Mouse (Mus musculus): ENCODE data around the gene Plekhh3. TPM values are rescaled to one million over a fixed set of nuclear protein-coding genes. Genes with fewer than 3 reads are reported as not detected.
A peak's percentile ranks its signal among the peaks of the same experiment; 100 is the strongest.

Gene Plekhh3
- 5.8 and 6.5 TPM in 2 replicates for polyA plus RNA-seq (2015; fragmentation: Nextera tagmentation; extraction: Ambion mirVana)

DNA sequence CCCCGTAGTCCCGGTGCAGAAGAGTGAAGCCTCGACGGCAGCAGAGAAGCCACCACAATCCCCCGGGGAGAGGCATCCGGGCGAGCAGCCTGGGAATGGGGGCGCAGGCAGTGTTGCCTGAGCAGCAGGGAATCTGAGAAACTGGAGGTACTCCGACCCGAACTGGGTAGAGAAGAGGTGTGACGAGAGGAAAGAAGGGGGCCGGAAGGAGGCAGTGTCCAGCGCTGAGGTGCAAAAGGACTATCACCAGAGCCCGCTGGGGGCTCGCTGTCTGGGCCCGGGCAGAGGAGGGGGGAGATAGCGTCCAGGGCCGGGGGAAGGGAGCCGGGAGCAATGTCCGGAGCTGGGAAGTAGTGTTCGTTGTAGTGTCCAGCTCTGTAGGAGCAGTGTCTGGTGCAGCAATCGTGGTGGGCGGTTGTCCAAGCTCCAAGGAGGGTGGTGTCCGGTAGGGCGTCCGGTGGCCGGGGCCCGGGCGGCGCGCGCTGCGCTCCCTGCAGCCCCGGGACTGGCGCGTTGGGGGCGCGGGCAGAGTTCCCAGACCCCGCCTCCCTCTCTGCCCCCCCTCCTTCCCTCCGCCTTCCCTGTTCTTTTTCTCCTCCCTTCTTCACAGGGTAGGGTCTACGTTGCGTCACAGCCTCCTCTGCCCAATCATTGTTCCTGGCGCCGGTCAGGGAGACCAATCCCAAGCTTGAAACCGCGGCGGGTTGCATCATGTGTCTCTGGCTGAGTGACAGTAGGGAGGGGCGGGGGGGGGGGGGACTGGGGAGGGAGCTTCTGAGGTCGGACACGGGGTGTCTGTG lies at the start of gene Plekhh3:
Gene Plekhh3 (minus strand): TSS at position 541 of the 800 bp plus-strand sequence.
- H3K9me3 ChIP-seq = no peaks in the 10 kb centered on the region
- peak; percentile 96 for ATAC-seq (replicated peaks)
- H3K4me2 ChIP-seq (replicated peaks) = peak within 1 kb of the TSS; percentile 80
- peak within 1 kb of the TSS; percentile 74 for H3K27ac ChIP-seq (replicated peaks)
- under 1% methylated on average over 46 of the region's 50 CpGs for WGBS
- peaks cover 51% of the 10 kb centered on the region for H3K27me3 ChIP-seq
- peak within 1 kb of the TSS; percentile 63 for H3K9ac ChIP-seq (replicated peaks)
- H3K36me3 ChIP-seq = no peaks in the 10 kb centered on the region
- peaks cover 62% of the 10 kb centered on the region for H3K4me1 ChIP-seq
- peak within 1 kb of the TSS; percentile 78 for H3K4me3 ChIP-seq

DNA sequence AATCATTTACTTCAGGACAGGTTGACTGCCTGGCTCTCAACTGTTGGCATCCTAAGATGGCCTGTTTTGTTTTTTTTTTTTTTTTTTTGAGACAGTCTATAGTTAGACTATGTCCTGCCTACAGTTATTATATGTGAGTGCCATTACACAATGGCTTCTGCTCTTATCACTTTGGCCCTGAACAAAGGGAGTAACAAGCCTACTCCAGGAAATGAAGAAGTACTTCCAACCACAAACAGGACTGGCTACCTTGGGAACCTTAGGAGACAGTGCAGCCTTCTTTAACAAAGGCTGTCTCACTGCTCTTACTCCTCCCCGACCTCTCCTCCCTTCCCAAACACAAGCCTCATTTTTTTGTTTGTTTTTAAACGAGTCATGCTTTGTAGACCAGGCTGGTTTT lies 49.7 kb upstream of the Plekhh3 start:
- Histone ChIP-seq H3K4me3 (no peak overlapping the region), H3K27me3 (no peaks in the 10 kb centered on the region), H3K4me2 (replicated peaks) (no peak overlapping the region), H3K9ac (replicated peaks) (no peak overlapping the region), H3K27ac (replicated peaks) (no peak overlapping the region), H3K36me3 (peaks cover 1% of the 10 kb centered on the region), H3K9me3 (no peaks in the 10 kb centered on the region), H3K4me1 (peaks cover 8% of the 10 kb centered on the region)
- no peak for ATAC-seq (replicated peaks)
- WGBS = 66% methylated on average over 2 of the region's 2 CpGs

DNA sequence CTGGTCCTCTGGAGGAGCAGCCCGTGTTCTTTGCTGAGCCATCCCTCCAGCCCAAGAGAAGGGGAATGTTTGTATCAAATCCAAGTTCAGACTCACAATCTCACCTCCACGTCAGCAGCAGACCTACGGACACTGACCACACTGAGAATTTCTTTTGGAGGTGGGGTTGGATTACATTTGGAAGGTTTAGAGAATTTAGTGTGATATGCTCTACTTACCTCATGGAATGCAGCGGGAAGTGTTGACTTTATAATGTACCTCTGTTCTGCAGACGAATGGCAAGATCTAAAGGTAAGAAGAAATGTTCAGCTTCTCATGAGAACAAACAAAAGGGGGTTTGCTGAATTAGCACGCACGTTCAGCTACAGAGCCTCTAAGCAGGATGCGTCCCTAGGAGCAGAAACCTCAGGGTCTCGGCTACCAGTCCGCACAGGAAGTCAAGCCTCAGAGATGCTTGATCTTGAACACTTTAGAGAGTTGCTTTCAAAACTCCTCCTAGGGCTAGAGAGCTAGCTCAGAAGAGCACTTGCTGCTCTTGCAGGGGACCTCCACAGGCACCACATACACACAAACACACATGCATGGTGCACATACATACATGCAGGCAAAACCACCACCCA lies 47.4 kb upstream of the Plekhh3 start:
- Histone ChIP-seq H3K9ac (replicated peaks) (no peak overlapping the region), H3K36me3 (peaks cover 19% of the 10 kb centered on the region), H3K4me3 (no peak overlapping the region), H3K4me2 (replicated peaks) (no peak overlapping the region), H3K4me1 (no peaks in the 10 kb centered on the region), H3K27me3 (no peaks in the 10 kb centered on the region), H3K27ac (replicated peaks) (no peak overlapping the region), H3K9me3 (no peaks in the 10 kb centered on the region)
- ATAC-seq (replicated peaks) = no peak
- 82% methylated on average over 10 of the region's 10 CpGs for WGBS

DNA sequence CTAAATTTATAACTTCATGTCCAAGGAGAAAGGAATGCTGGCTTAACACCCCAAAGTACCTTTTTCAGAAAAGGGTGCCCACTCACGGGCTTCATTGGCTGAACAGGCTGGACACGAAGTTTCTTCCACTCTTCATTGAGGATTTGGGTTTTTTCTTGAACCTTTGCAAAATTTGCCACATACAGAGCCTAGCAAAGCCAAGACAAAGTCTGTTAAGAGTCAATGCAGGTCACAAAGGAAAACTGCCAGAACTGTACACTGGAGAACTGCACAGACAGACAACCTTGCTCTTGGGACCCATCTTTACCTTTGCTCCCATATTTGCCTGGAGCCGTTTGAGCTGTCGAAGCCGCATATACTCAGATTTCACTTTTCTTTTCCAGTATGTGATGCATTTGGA lies 45.8 kb upstream of the Plekhh3 start:
- ATAC-seq (replicated peaks) = no peak
- Histone ChIP-seq H3K9me3 (no peaks in the 10 kb centered on the region), H3K27me3 (no peaks in the 10 kb centered on the region), H3K27ac (replicated peaks) (no peak overlapping the region), H3K9ac (replicated peaks) (no peak overlapping the region), H3K36me3 (peaks cover 25% of the 10 kb centered on the region), H3K4me3 (no peak overlapping the region), H3K4me1 (no peaks in the 10 kb centered on the region), H3K4me2 (replicated peaks) (no peak overlapping the region)
- WGBS = 89% methylated on average over 5 of the region's 5 CpGs

DNA sequence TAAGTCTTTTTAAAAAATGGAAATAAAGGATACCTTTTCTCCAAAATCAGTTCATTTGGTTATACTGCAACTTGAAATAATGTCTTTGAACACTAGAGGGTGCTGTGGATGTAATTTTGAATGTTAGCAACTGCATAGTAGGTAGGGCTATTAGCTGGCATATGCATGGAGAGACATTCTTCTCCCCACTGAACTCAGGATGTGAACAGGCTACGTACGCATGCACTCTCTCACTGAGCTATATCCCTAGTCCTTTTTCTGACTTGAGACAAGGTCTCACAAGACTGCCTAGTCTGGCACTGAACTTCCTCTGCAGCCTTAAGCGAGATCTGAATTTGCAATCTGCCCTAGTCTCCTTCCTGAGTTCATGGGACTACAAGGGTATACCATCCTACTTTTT lies 40.8 kb upstream of the Plekhh3 start:
- Histone ChIP-seq H3K9ac (replicated peaks) (no peak overlapping the region), H3K4me3 (no peak overlapping the region), H3K27me3 (no peaks in the 10 kb centered on the region), H3K9me3 (no peaks in the 10 kb centered on the region), H3K36me3 (peaks cover 54% of the 10 kb centered on the region), H3K4me2 (replicated peaks) (no peak overlapping the region), H3K27ac (replicated peaks) (no peak overlapping the region), H3K4me1 (no peaks in the 10 kb centered on the region)
- WGBS = 42% methylated on average over 3 of the region's 3 CpGs
- no peak for ATAC-seq (replicated peaks)

DNA sequence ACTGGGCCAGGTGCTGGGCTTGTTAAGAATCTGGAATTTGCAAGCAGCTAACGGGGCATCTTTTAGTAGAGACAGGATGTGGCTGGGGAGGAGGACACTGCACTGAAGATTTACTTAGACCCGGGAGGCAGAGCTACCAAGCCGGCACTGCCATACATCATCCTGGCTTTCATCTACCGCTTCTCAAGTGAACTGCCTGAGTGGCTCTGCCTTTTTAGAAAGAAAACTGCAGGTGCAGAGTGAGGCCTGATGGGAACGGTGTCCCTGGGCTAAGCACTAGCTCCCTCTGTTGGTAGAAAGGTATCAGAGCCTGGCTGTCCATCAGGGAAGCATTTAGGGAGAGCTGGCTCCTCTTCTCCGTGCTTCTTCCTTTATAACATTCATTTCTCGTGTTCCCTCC lies 29.8 kb upstream of the Plekhh3 start:
- Histone ChIP-seq H3K27me3 (no peaks in the 10 kb centered on the region), H3K9ac (replicated peaks) (no peak overlapping the region), H3K4me1 (0 out of 2 replicates have a peak, but pooled peaks cover 2% of the 10 kb centered on the region), H3K4me2 (replicated peaks) (no peak overlapping the region), H3K27ac (replicated peaks) (no peak overlapping the region; the same call in 1 of the 2 replicates), H3K36me3 (peaks cover 43% of the 10 kb centered on the region; the same call in 1 of the 2 replicates), H3K4me3 (no peak overlapping the region), H3K9me3 (no peaks in the 10 kb centered on the region)
- 11% methylated on average over 7 of the region's 7 CpGs for whole genome bisulfite sequencing
- no peak for ATAC-seq (replicated peaks)

DNA sequence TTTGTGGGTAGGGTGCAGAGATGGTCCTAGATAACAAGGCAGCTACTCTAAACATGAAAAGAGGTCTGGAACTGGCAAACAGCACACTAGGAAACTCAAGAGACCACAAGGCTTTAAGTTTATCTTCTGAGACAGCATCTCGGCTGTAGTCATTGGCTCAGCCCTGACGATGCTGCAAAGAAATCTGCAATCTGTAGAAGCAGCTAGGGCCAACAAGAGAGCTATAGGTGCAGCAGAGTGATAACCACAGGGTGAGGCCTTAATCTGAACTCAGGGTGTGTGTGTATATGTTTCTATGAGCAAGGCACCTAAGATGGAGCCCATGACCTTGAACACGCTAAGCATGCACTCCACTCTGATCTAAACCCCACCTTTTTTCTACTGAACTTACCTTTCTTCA lies 28.4 kb upstream of the Plekhh3 start:
- no peak overlapping the region for H3K9ac ChIP-seq (replicated peaks)
- no peaks in the 10 kb centered on the region for H3K9me3 ChIP-seq
- 0 out of 2 replicates have a peak, but pooled peaks cover 2% of the 10 kb centered on the region for H3K4me1 ChIP-seq
- H3K4me3 ChIP-seq = no peak overlapping the region
- 95% methylated on average over 3 of the region's 3 CpGs for WGBS
- no peaks in the 10 kb centered on the region for H3K27me3 ChIP-seq
- no peak overlapping the region for H3K4me2 ChIP-seq (replicated peaks)
- no peak overlapping the region for H3K27ac ChIP-seq (replicated peaks)
- H3K36me3 ChIP-seq = peaks cover 43% of the 10 kb centered on the region; the same call in 1 of the 2 replicates
- no peak for ATAC-seq (replicated peaks)

DNA sequence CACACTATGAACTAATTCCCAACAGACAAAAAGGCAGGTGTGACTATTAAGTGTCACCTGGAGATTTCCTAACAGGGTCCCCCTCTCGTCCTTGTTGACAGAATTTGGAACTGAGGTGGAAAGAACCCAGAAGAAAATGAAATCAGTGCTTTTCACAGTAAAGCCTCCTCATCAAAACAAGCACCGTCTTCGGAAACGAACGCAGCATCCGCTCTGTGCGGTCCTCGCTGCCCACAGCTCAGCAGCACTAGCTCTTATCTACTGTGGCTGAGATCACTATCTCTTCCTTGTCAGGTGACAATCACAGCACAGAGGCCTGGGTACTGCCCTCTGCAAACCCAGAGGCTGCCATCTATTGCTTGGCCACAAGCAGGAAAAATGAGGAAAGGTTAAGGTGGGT lies 25.0 kb upstream of the Plekhh3 start:
- H3K9me3 ChIP-seq = no peaks in the 10 kb centered on the region
- H3K36me3 ChIP-seq = peaks cover 31% of the 10 kb centered on the region; the same call in 1 of the 2 replicates
- 93% methylated on average over 8 of the region's 8 CpGs for WGBS
- no peak overlapping the region for H3K4me3 ChIP-seq
- H3K4me2 ChIP-seq (replicated peaks) = no peak overlapping the region
- H3K9ac ChIP-seq (replicated peaks) = no peak overlapping the region
- H3K4me1 ChIP-seq = 0 out of 2 replicates have a peak, but pooled peaks cover 2% of the 10 kb centered on the region
- no peaks in the 10 kb centered on the region for H3K27me3 ChIP-seq
- no peak overlapping the region for H3K27ac ChIP-seq (replicated peaks)
- no peak for ATAC-seq (replicated peaks)

DNA sequence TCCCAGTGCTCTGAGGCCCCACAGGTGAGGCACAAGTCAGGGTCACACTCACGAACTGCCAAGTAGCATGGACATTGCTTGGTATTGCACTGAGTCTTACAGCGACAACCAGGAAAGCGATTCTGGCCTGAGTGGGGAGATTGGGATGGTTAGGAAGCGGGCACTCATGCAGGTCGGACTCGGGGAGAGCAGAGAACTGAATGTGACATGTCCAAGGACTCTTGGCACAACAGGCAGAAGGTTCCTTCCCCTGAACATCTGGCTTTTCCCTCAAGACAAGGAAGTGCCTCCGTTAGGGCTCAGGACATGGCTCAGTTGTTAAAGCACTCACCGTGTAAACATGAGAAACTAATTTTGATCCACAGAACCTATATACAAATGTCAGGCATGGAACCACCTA lies 24.4 kb upstream of the Plekhh3 start:
- Histone ChIP-seq H3K27ac (replicated peaks) (no peak overlapping the region), H3K4me2 (replicated peaks) (no peak overlapping the region), H3K4me1 (0 out of 2 replicates have a peak, but pooled peaks cover 1% of the 10 kb centered on the region), H3K27me3 (no peaks in the 10 kb centered on the region), H3K9me3 (no peaks in the 10 kb centered on the region), H3K36me3 (peaks cover 31% of the 10 kb centered on the region; the same call in 1 of the 2 replicates), H3K4me3 (no peak overlapping the region), H3K9ac (replicated peaks) (no peak overlapping the region)
- ATAC-seq (replicated peaks) = no peak
- WGBS = 93% methylated on average over 8 of the region's 8 CpGs

DNA sequence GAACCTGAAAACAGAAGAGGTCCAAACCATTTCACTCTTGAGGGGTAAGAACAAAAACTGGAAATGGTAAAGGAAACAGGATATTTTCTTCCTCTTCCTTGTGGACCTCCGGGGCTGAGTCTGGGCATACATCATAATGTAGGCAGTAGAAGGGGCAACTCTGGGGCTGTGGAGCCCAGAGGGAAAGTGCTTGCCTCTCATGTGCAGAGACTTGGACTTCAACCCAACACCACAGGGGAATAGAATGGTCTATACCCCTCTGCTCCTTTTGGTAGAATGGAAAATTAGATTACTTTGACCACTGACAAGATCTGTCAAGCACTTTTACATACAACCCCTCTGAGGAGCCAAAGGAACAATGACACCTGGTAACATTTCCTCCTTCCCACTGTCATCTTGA lies 23.9 kb upstream of the Plekhh3 start:
- no peak overlapping the region for H3K27ac ChIP-seq (replicated peaks)
- no peaks in the 10 kb centered on the region for H3K9me3 ChIP-seq
- ATAC-seq (replicated peaks) = no peak
- no peaks in the 10 kb centered on the region for H3K27me3 ChIP-seq
- 74% methylated on average over 1 of the region's 1 CpGs for WGBS
- H3K4me2 ChIP-seq (replicated peaks) = no peak overlapping the region
- H3K4me3 ChIP-seq = no peak overlapping the region
- H3K36me3 ChIP-seq = peaks cover 30% of the 10 kb centered on the region; the same call in 1 of the 2 replicates
- H3K9ac ChIP-seq (replicated peaks) = no peak overlapping the region
- H3K4me1 ChIP-seq = peaks cover 6% of the 10 kb centered on the region

DNA sequence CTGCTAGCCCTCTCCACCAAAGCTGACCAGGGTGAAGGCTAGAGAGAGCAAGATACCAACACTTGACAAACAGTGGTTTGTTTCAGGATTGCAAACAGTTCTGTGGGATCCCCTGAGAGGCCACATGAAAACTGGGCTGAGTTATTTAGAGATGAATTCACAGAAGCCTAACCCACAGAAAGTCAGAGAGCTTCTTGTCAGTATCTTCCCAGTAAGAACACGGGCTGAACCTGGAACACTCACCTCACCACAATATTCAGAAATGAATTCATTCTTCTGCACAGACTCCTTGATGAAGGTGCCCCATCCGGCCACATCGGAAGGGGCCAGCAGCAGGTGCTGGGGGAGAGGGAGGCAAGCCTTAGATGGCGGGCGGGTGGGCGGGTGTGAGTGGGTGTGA lies 23.5 kb upstream of the Plekhh3 start:
- Histone ChIP-seq H3K36me3 (peaks cover 26% of the 10 kb centered on the region; the same call in 1 of the 2 replicates), H3K4me3 (no peak overlapping the region), H3K4me1 (peaks cover 11% of the 10 kb centered on the region), H3K9me3 (no peaks in the 10 kb centered on the region), H3K9ac (replicated peaks) (no peak overlapping the region), H3K4me2 (replicated peaks) (no peak overlapping the region), H3K27ac (replicated peaks) (no peak overlapping the region), H3K27me3 (no peaks in the 10 kb centered on the region)
- 91% methylated on average over 6 of the region's 6 CpGs for WGBS
- ATAC-seq (replicated peaks) = no peak

DNA sequence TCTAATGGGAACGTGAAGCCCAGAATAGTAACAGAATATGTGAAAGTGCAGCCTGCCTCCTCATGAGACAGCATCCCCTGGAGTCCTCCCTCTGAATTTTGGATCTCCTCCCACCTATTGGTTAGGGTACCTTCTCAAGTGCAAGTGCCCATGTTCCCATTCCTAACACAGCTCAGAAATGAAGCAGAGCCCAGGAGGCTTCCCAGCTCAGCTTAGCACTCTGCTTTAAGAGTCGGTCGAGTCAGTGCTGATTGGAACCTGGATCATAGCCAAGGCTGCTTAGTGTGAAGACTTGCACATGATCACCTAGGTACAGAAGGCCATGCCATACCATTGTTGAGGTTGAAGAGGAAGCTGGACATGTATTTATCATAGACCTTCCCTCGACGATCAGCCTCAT lies 23.0 kb upstream of the Plekhh3 start:
- H3K4me2 ChIP-seq (replicated peaks) = no peak overlapping the region
- H3K4me3 ChIP-seq = no peak overlapping the region
- ATAC-seq (replicated peaks) = no peak
- 69% methylated on average over 5 of the region's 5 CpGs for WGBS
- H3K9me3 ChIP-seq = no peaks in the 10 kb centered on the region
- H3K36me3 ChIP-seq = peaks cover 21% of the 10 kb centered on the region; the same call in 1 of the 2 replicates
- H3K4me1 ChIP-seq = peaks cover 16% of the 10 kb centered on the region
- H3K9ac ChIP-seq (replicated peaks) = no peak overlapping the region
- no peak overlapping the region for H3K27ac ChIP-seq (replicated peaks)
- H3K27me3 ChIP-seq = no peaks in the 10 kb centered on the region
